In genomic region chr2:180482274-180482673, GRCm38 (mm10) we compare ENCODE assay signal across 15 mouse cellular contexts. TPM values are rescaled to one million over a fixed set of nuclear protein-coding genes. Genes with fewer than 3 reads are reported as not detected.
DNase-seq lines count a peak whose midpoint lies in the region; ATAC-seq and TF ChIP-seq lines count a peak whose summit lies in the region.
"Had no signal": no experiment of that assay in that cellular context is flagged by ENCODE, and none has a peak within 500 bp of the region (broad histone marks: within the 10 kb centered on the region; RNA-seq: fewer than 3 reads in every experiment).

No protein-coding gene starts in this region.

- ATAC-seq in kidney, embryonic 14.5 days (ENCODE audit: low FRiP score, low TSS enrichment) = peak; percentile 93
- peak; percentile 59 for ATAC-seq in forebrain, embryonic 11.5 days (replicated peaks; ENCODE audit: low FRiP score)
- ATAC-seq in hindbrain, embryonic 15.5 days (ENCODE audit: low FRiP score, low read depth) = peak; percentile 59; the same call in 1 of the 2 replicates
- peak; percentile 53; the same call in 1 of the 2 replicates for ATAC-seq in neural tube, embryonic 13.5 days (ENCODE audit: low read depth)

- no peak overlapping the region for H3K9ac ChIP-seq in kidney, embryonic 14.5 days (ENCODE audit: low read depth, low read length)
- H3K9ac ChIP-seq in forebrain, embryonic 11.5 days (ENCODE audit: low read length) = no peak overlapping the region
- no peak overlapping the region for H3K9ac ChIP-seq in hindbrain, embryonic 15.5 days
- H3K9ac ChIP-seq in neural tube, embryonic 13.5 days = no peak overlapping the region
- H3K9ac ChIP-seq in heart, adult 2 months (ENCODE audit: low read depth, low read length) = no peak overlapping the region

- intact Hi-C loops in heart, adult 2 months (cut with DNase I) = no loop called here

- H3K9me3 ChIP-seq in kidney, embryonic 14.5 days (ENCODE audit: control insufficient read depth, low read length) = no peaks in the 10 kb centered on the region
- no peaks in the 10 kb centered on the region for H3K9me3 ChIP-seq in forebrain, embryonic 11.5 days (ENCODE audit: control insufficient read depth, low read length)
- no peaks in the 10 kb centered on the region for H3K9me3 ChIP-seq in hindbrain, embryonic 15.5 days
- no peaks in the 10 kb centered on the region for H3K9me3 ChIP-seq in neural tube, embryonic 13.5 days
- H3K9me3 ChIP-seq: limb, embryonic 10.5 days had no signal

- no peak for TF ChIP-seq EP300 in heart, adult 2 months (IDR thresholded peaks at IDR 0.05; ENCODE audit: insufficient read depth, low read depth, low read length)

- no peak for DNase-seq in kidney, adult 9 months
- no peak for DNase-seq in forebrain, embryonic 11.5 days (ENCODE audit: low spot score)
- DNase-seq in urinary bladder, postnatal 4 days (ENCODE audit: low spot score in 2 of 2) = no peak
- no peak for DNase-seq in heart, adult 2 months
- no peak for DNase-seq in liver
- DNase-seq: heart, adult 18-20 months; lung, adult 18-20 months; right cerebral cortex, adult 18-20 months had no signal

- no peak for TF ChIP-seq CTCF in heart, adult 2 months (IDR thresholded peaks at IDR 0.05)

- no peak for TF ChIP-seq POLR2A in heart, adult 2 months (IDR thresholded peaks at IDR 0.05; ENCODE audit: insufficient read depth, low read depth, low read length)

- no peaks in the 10 kb centered on the region; the same call in 1 of the 2 replicates for H3K27me3 ChIP-seq in kidney, embryonic 14.5 days (ENCODE audit: control insufficient read depth, insufficient read depth, low read length)
- H3K27me3 ChIP-seq in forebrain, embryonic 11.5 days (ENCODE audit: control insufficient read depth, insufficient read depth, low read length) = no peaks in the 10 kb centered on the region
- H3K27me3 ChIP-seq in hindbrain, embryonic 15.5 days = 0 out of 2 replicates have a peak, but pooled peaks cover 5% of the 10 kb centered on the region
- H3K27me3 ChIP-seq in neural tube, embryonic 13.5 days = 0 out of 2 replicates have a peak, but pooled peaks cover 2% of the 10 kb centered on the region
- no peaks in the 10 kb centered on the region for H3K27me3 ChIP-seq in heart, adult 2 months (ENCODE audit: control insufficient read depth, insufficient read depth, low read length)

- no peaks in the 10 kb centered on the region for H3K36me3 ChIP-seq in kidney, embryonic 14.5 days (ENCODE audit: control insufficient read depth, insufficient read depth, low read length)
- no peaks in the 10 kb centered on the region for H3K36me3 ChIP-seq in forebrain, embryonic 11.5 days (ENCODE audit: control insufficient read depth, insufficient read depth, low read length)
- H3K36me3 ChIP-seq in hindbrain, embryonic 15.5 days = no peaks in the 10 kb centered on the region
- H3K36me3 ChIP-seq in neural tube, embryonic 13.5 days = no peaks in the 10 kb centered on the region
- H3K36me3 ChIP-seq in heart, adult 2 months (ENCODE audit: control insufficient read depth, insufficient read depth, low read length) = no peaks in the 10 kb centered on the region
- H3K36me3 ChIP-seq: limb, embryonic 10.5 days had no signal

- H3K4me2 ChIP-seq in kidney, embryonic 14.5 days (replicated peaks; ENCODE audit: low read depth, low read length) = no peak overlapping the region
- H3K4me2 ChIP-seq in forebrain, embryonic 11.5 days (ENCODE audit: low read depth, low read length, severe bottlenecking) = peak overlapping the region; percentile 33; the same call in 1 of the 2 replicates
- H3K4me2 ChIP-seq in hindbrain, embryonic 15.5 days = peak overlapping the region; percentile 5; the same call in 1 of the 2 replicates
- peak overlapping the region; percentile 22 for H3K4me2 ChIP-seq in neural tube, embryonic 13.5 days

- H3K4me3 ChIP-seq in kidney, embryonic 14.5 days (ENCODE audit: low read length) = no peak overlapping the region
- H3K4me3 ChIP-seq in forebrain, embryonic 11.5 days (ENCODE audit: low read depth, low read length) = no peak overlapping the region
- H3K4me3 ChIP-seq in hindbrain, embryonic 15.5 days = no peak overlapping the region
- no peak overlapping the region for H3K4me3 ChIP-seq in neural tube, embryonic 13.5 days
- no peak overlapping the region for H3K4me3 ChIP-seq in heart, adult 2 months
- H3K4me3 ChIP-seq: limb, embryonic 10.5 days; megakaryocyte, embryonic 14.5 days had no signal

- peaks cover 14% of the 10 kb centered on the region; the same call in 1 of the 2 replicates for H3K4me1 ChIP-seq in kidney, embryonic 14.5 days (ENCODE audit: control insufficient read depth, insufficient read depth, low read length)
- peaks cover 8% of the 10 kb centered on the region; the same call in 1 of the 2 replicates for H3K4me1 ChIP-seq in forebrain, embryonic 11.5 days (replicated peaks; ENCODE audit: control insufficient read depth, insufficient read depth, low read length)
- H3K4me1 ChIP-seq in hindbrain, embryonic 15.5 days (replicated peaks) = peaks cover 23% of the 10 kb centered on the region
- H3K4me1 ChIP-seq in neural tube, embryonic 13.5 days (replicated peaks) = peaks cover 31% of the 10 kb centered on the region
- H3K4me1 ChIP-seq in heart, adult 2 months (ENCODE audit: control insufficient read depth, insufficient read depth, low read length) = no peaks in the 10 kb centered on the region

- WGBS in kidney, embryonic 14.5 days = 6% methylated on average over 16 of the region's 16 CpGs
- whole genome bisulfite sequencing in forebrain, embryonic 11.5 days = 6% methylated on average over 16 of the region's 16 CpGs
- WGBS in hindbrain, embryonic 15.5 days = 9% methylated on average over 16 of the region's 16 CpGs
- 6% methylated on average over 16 of the region's 16 CpGs for WGBS in neural tube, embryonic 13.5 days
- 40% methylated on average over 16 of the region's 16 CpGs for WGBS in heart, adult 2 months

- H3K79me2 ChIP-seq in heart, adult 2 months (replicated peaks; ENCODE audit: control insufficient read depth, insufficient read depth, low read length) = no peaks in the 10 kb centered on the region

- 0 out of 2 replicates have a peak overlapping the region, but pooled peaks have one; percentile 19 for H3K27ac ChIP-seq in kidney, embryonic 14.5 days (ENCODE audit: low read depth, low read length)
- H3K27ac ChIP-seq in forebrain, embryonic 11.5 days (ENCODE audit: low read depth, low read length) = no peak overlapping the region
- H3K27ac ChIP-seq in hindbrain, embryonic 15.5 days (replicated peaks) = no peak overlapping the region
- peak overlapping the region; percentile 43; the same call in 1 of the 2 replicates for H3K27ac ChIP-seq in neural tube, embryonic 13.5 days (replicated peaks)
- H3K27ac ChIP-seq in heart, adult 2 months = no peak overlapping the region
- H3K27ac ChIP-seq: limb, embryonic 10.5 days had no signal

RNA-seq across cellular contexts. Expression of gene Ntsr1, which starts 17.5 kb away (rescaled TPM):
- 6.3 and 12.4 TPM in 2 replicates for polyA plus RNA-seq in kidney, embryonic 14.5 days (2014; fragmentation: Nextera tagmentation; extraction: Ambion mirVana)
- 0.15 and 0.21 TPM in 2 replicates for polyA plus RNA-seq in forebrain, embryonic 11.5 days (2014; fragmentation: Nextera tagmentation; extraction: Ambion mirVana)
- 2.7 and 2.8 TPM in 2 replicates for polyA plus RNA-seq in hindbrain, embryonic 15.5 days (2015; fragmentation: Nextera tagmentation; extraction: Ambion mirVana)
- 0.43 and 0.47 TPM in 2 replicates for polyA plus RNA-seq in neural tube, embryonic 13.5 days (2015; fragmentation: Nextera tagmentation; extraction: Ambion mirVana)
- not detected for total RNA-seq in heart, adult 2 months (2021)
- polyA plus RNA-seq in heart, adult 2 months (2012; rRNA removed) = 0.09 TPM in 1 of 2 replicates, not detected in the other
- total RNA-seq: common myeloid progenitor, adult 5-6 weeks; heart, adult 18-20 months; MEL had no signal

RNA-seq across cellular contexts. Expression of gene Slco4a1, which starts 26.2 kb away (rescaled TPM):
- 1.1 and 1.9 TPM in 2 replicates for polyA plus RNA-seq in kidney, embryonic 14.5 days (2014; fragmentation: Nextera tagmentation; extraction: Ambion mirVana)
- polyA plus RNA-seq in forebrain, embryonic 11.5 days (2014; fragmentation: Nextera tagmentation; extraction: Ambion mirVana) = 4.7 and 6.1 TPM in 2 replicates
- 1.9 and 2.2 TPM in 2 replicates for polyA plus RNA-seq in hindbrain, embryonic 15.5 days (2015; fragmentation: Nextera tagmentation; extraction: Ambion mirVana)
- polyA plus RNA-seq in neural tube, embryonic 13.5 days (2015; fragmentation: Nextera tagmentation; extraction: Ambion mirVana) = 5.1 and 5.4 TPM in 2 replicates
- total RNA-seq in heart, adult 2 months (2021) = not detected
- polyA plus RNA-seq in heart, adult 2 months (2012; rRNA removed) = 0.26 and 0.94 TPM in 2 replicates
- total RNA-seq: MEL had no signal

Comparison
In these comparisons a context has a peak if more than half of its experiments do, and no peak if none do; other contexts are left out.
1. H3K27ac ChIP-seq: peak in kidney, embryonic 14.5 days (single experiment) and neural tube, embryonic 13.5 days (single experiment); none in forebrain, embryonic 11.5 days (single experiment), hindbrain, embryonic 15.5 days (single experiment) and heart, adult 2 months (single experiment).
2. Peak in every context shown above with its lines, with median percentiles within 50 percentile points of each other: ATAC-seq.